16 mouse cellular contexts compared by ENCODE assay signal in genomic region chr19:37486801-37487200, GRCm38 (mm10).
"Had no signal": no experiment of that assay in that cellular context is flagged by ENCODE, and none has a peak within 500 bp of the region (broad histone marks: within the 10 kb centered on the region; RNA-seq: fewer than 3 reads in every experiment).

No protein-coding gene starts in this region.

- DNase-seq: heart, postnatal 10 days; heart, postnatal 14 days; heart, postnatal 36 days; heart, postnatal 4 days; kidney, adult 11 months; kidney, adult 18-20 months; kidney, adult 2 months; kidney, adult 8-10 months; kidney, adult 9 months; kidney, postnatal 10 days; kidney, postnatal 14 days; kidney, postnatal 25 days; kidney, postnatal 36 days; kidney, postnatal 4 days; layer of hippocampus, adult 9-11 months; layer of hippocampus, postnatal 36 days had no signal
